Mouse (Mus musculus): ENCODE measurements around the gene Pnpla8.

DNA sequence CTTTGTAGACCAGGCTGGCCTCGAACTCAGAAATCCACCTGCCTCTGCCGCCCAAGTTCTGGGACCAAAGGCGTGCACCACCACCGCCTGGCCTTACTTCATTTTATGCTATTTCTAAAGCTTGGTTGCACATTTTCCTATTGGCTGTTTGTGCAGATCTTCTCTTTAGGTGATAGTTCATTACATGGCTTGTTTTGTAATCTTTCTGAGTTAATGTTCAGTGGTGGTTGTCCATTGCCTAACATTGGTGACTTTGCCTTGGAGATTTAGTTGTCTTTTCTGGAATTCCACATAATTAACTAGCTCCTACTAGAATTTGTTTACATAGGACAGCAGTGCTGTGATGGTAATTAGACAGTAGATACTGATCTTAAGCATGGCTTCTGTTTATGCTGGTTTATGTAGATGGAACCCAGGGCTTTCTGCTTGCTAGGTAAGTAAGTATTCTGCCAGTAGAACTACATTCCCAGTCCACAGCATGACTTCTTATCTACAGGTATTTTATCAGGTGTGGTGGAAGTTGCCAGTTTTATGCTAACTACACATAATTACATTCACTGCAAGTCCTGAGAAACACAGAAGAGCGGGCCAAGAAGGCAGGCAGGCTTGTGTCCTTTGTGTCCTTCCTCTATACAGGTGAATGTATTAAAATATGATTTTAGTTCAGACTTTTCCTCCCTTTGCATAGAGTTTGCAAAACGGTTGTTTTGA is 53.1 kb downstream of the Pnpla8 start:
- TF ChIP-seq CTCF (IDR thresholded peaks at IDR 0.05; ENCODE audit: insufficient read depth, low read depth, low read length): no peak
- no peak for TF ChIP-seq POLR2A (IDR thresholded peaks at IDR 0.05; ENCODE audit: insufficient read depth, low read depth, low read length)

All from olfactory bulb, adult 2 months (tissue).